Mouse (Mus musculus) hindbrain, embryonic 16.5 days (tissue): ENCODE measurements around the gene Pdk4. TPM values are rescaled to one million over a fixed set of nuclear protein-coding genes. Genes with fewer than 3 reads are reported as not detected.
A peak's percentile ranks its signal among the peaks of the same experiment; 100 is the strongest.

Experiments
- ATAC-seq: fragments of 200-750 bp; cut with Nextera tagmentation; 2 replicates; pipeline ENCODE4 v1.8.0; 2017; ENCODE audit warnings: moderate TSS enrichment, moderate library complexity
- H3K27ac ChIP-seq: fragments of 300-500 bp; sonication (generic); 2 replicates; pipeline ENCODE4 v1.5.1; 2014; ENCODE audit warnings: low read depth, mild to moderate bottlenecking, control low read depth, low read length, moderate library complexity
- H3K27me3 ChIP-seq: fragments of 300-500 bp; sonication (generic); replicated peaks from 2 replicates; pipeline ENCODE4 v1.6.1; 2014; ENCODE audit warnings: low read length; ENCODE audit not compliant: control insufficient read depth, insufficient read depth
- H3K36me3 ChIP-seq: fragments of 300-500 bp; sonication (generic); 2 replicates; pipeline ENCODE4 v1.6.1; 2014; ENCODE audit warnings: mild to moderate bottlenecking, low read length, moderate library complexity, mixed read lengths; ENCODE audit not compliant: control insufficient read depth, insufficient read depth
- H3K4me1 ChIP-seq: fragments of 300-500 bp; sonication (generic); 2 replicates; pipeline ENCODE4 v1.6.1; 2014; ENCODE audit warnings: low read depth, low read length; ENCODE audit not compliant: control insufficient read depth, insufficient read depth
- H3K4me2 ChIP-seq: fragments of 300-500 bp; sonication (generic); 2 replicates; pipeline ENCODE4 v1.6.1; 2014; ENCODE audit warnings: mild to moderate bottlenecking, low read length, control low read depth, moderate library complexity
- H3K4me3 ChIP-seq: fragments of 300-500 bp; sonication (generic); 2 replicates; pipeline ENCODE4 v1.5.1; 2014; ENCODE audit warnings: mild to moderate bottlenecking, low read length, control low read depth, moderate library complexity
- H3K9ac ChIP-seq: fragments of 300-500 bp; sonication (generic); 2 replicates; pipeline ENCODE4 v1.6.1; 2014; ENCODE audit warnings: low read depth, mild to moderate bottlenecking, control low read depth, low read length, moderate library complexity
- H3K9me3 ChIP-seq: fragments of 300-500 bp; sonication (generic); 2 replicates; pipeline ENCODE4 v1.6.1; 2014; ENCODE audit warnings: mild to moderate bottlenecking, low read length, moderate library complexity; ENCODE audit not compliant: control insufficient read depth
- WGBS: fragments of 180-500 bp; shearing (Covaris S2); extraction: QIAGEN DNeasy Blood & Tissue Kit; methylation state at CpG from one replicate; pipeline ENCODE4 v1.1.7; 2014; 5-methylcytosine and 5-hydroxymethylcytosine counted together
- polyA plus RNA-seq: library from polyadenylated mRNA; unstranded; fragments of >200 nt; fragmentation: Nextera tagmentation; extraction: Ambion mirVana; gene quantifications from 2 replicates; pipeline ENCODE4 v1.2.1, GENCODE M21; 2015

Pdk4 gene
- polyA plus RNA-seq, 1 experiment from 2014 or later: 2.4 TPM

- ATAC-seq: no peak
- Histone ChIP-seq H3K9me3 (no peaks in the 10 kb centered on the region), H3K4me3 (no peak overlapping the region), H3K36me3 (no peaks in the 10 kb centered on the region), H3K4me2 (no peak overlapping the region), H3K4me1 (no peaks in the 10 kb centered on the region), H3K27ac (no peak overlapping the region), H3K9ac (no peak overlapping the region), H3K27me3 (no peaks in the 10 kb centered on the region)
- 82% methylated on average over 3 of the region's 3 CpGs for WGBS
Measured at GRCm38 (mm10) chr6:5455836-5456235, 40.3 kb downstream of the Pdk4 start.

GRCm38 (mm10) chr6:5449878-5450277, 46.2 kb downstream of the Pdk4 start:
- no peaks in the 10 kb centered on the region for H3K27me3 ChIP-seq
- no peak overlapping the region for H3K4me2 ChIP-seq
- H3K9ac ChIP-seq: no peak overlapping the region
- 91% methylated on average over 5 of the region's 5 CpGs for WGBS
- no peaks in the 10 kb centered on the region for H3K9me3 ChIP-seq
- no peaks in the 10 kb centered on the region for H3K4me1 ChIP-seq
- H3K27ac ChIP-seq: no peak overlapping the region
- H3K4me3 ChIP-seq: no peak overlapping the region
- no peaks in the 10 kb centered on the region for H3K36me3 ChIP-seq
- ATAC-seq: no peak

GRCm38 (mm10) chr6:5448396-5448795, 47.7 kb downstream of the Pdk4 start:
- Histone ChIP-seq H3K27ac (no peak overlapping the region), H3K4me3 (no peak overlapping the region), H3K36me3 (no peaks in the 10 kb centered on the region), H3K4me2 (no peak overlapping the region), H3K9me3 (no peaks in the 10 kb centered on the region), H3K9ac (no peak overlapping the region), H3K4me1 (no peaks in the 10 kb centered on the region; the same call in 1 of the 2 replicates), H3K27me3 (no peaks in the 10 kb centered on the region)
- no peak for ATAC-seq
- 57% methylated on average over 4 of the region's 4 CpGs for WGBS

- no peak overlapping the region for H3K27ac ChIP-seq
Measured at GRCm38 (mm10) chr6:5447546-5447945, 48.6 kb downstream of the Pdk4 start.

GRCm38 (mm10) chr6:5447013-5447412, 49.1 kb downstream of the Pdk4 start:
- H3K4me2 ChIP-seq: no peak overlapping the region
- peaks cover 4% of the 10 kb centered on the region; the same call in 1 of the 2 replicates for H3K4me1 ChIP-seq
- no peak overlapping the region for H3K27ac ChIP-seq
- H3K27me3 ChIP-seq: no peaks in the 10 kb centered on the region; the same call in 1 of the 2 replicates
- ATAC-seq: no peak
- no peak overlapping the region for H3K4me3 ChIP-seq
- H3K9me3 ChIP-seq: no peaks in the 10 kb centered on the region
- H3K9ac ChIP-seq: no peak overlapping the region
- 82% methylated on average over 4 of the region's 4 CpGs for WGBS
- no peaks in the 10 kb centered on the region for H3K36me3 ChIP-seq

More at GRCm38 (mm10) chr6:5447546-5447945, 48.6 kb downstream of the Pdk4 start:
- H3K9ac ChIP-seq: no peak overlapping the region
- H3K4me3 ChIP-seq: no peak overlapping the region
- H3K9me3 ChIP-seq: no peaks in the 10 kb centered on the region
- H3K4me2 ChIP-seq: no peak overlapping the region
- WGBS: 31% methylated on average over 6 of the region's 6 CpGs
- H3K27me3 ChIP-seq: no peaks in the 10 kb centered on the region
- ATAC-seq: peak; percentile 83
- peaks cover 3% of the 10 kb centered on the region; the same call in 1 of the 2 replicates for H3K4me1 ChIP-seq
- H3K36me3 ChIP-seq: no peaks in the 10 kb centered on the region

GRCm38 (mm10) chr6:5444331-5444898, 51.7 kb downstream of the Pdk4 start:
- Histone ChIP-seq H3K27me3 (no peaks in the 10 kb centered on the region; the same call in 1 of the 2 replicates), H3K4me1 (peaks cover 4% of the 10 kb centered on the region; the same call in 1 of the 2 replicates), H3K36me3 (no peaks in the 10 kb centered on the region), H3K9ac (no peak overlapping the region), H3K4me2 (no peak overlapping the region), H3K9me3 (no peaks in the 10 kb centered on the region), H3K27ac (no peak overlapping the region), H3K4me3 (no peak overlapping the region)
- 84% methylated on average over 5 of the region's 5 CpGs for WGBS
- ATAC-seq: no peak

GRCm38 (mm10) chr6:5443104-5443863, 52.8 kb downstream of the Pdk4 start:
- no peak overlapping the region for H3K4me3 ChIP-seq
- peak; percentile 78; the same call in 1 of the 2 replicates for ATAC-seq
- H3K4me2 ChIP-seq: peak overlapping the region; percentile 36
- no peaks in the 10 kb centered on the region for H3K9me3 ChIP-seq
- H3K9ac ChIP-seq: no peak overlapping the region
- no peaks in the 10 kb centered on the region for H3K36me3 ChIP-seq
- peaks cover 4% of the 10 kb centered on the region; the same call in 1 of the 2 replicates for H3K4me1 ChIP-seq
- 31% methylated on average over 13 of the region's 13 CpGs for WGBS
- H3K27ac ChIP-seq: no peak overlapping the region
- no peaks in the 10 kb centered on the region; the same call in 1 of the 2 replicates for H3K27me3 ChIP-seq

- no peaks in the 10 kb centered on the region for H3K36me3 ChIP-seq
- H3K4me3 ChIP-seq: no peak overlapping the region
- H3K4me2 ChIP-seq: peak overlapping the region; percentile 16; the same call in 1 of the 2 replicates
- ATAC-seq: no peak
- no peaks in the 10 kb centered on the region; the same call in 1 of the 2 replicates for H3K27me3 ChIP-seq
- WGBS: 18% methylated on average over 14 of the region's 14 CpGs
- H3K9ac ChIP-seq: no peak overlapping the region
- H3K27ac ChIP-seq: no peak overlapping the region
- H3K9me3 ChIP-seq: no peaks in the 10 kb centered on the region
- peaks cover 4% of the 10 kb centered on the region; the same call in 1 of the 2 replicates for H3K4me1 ChIP-seq
Measured at GRCm38 (mm10) chr6:5442316-5443085, 53.6 kb downstream of the Pdk4 start.

GRCm38 (mm10) chr6:5441221-5441620, 54.9 kb downstream of the Pdk4 start:
- WGBS: 91% methylated on average over 6 of the region's 6 CpGs

More at GRCm38 (mm10) chr6:5441221-5441620, 54.9 kb downstream of the Pdk4 start:
- H3K27ac ChIP-seq: no peak overlapping the region
- H3K4me3 ChIP-seq: no peak overlapping the region
- H3K4me1 ChIP-seq: peaks cover 4% of the 10 kb centered on the region; the same call in 1 of the 2 replicates
- no peak overlapping the region for H3K9ac ChIP-seq
- H3K36me3 ChIP-seq: no peaks in the 10 kb centered on the region
- ATAC-seq: no peak
- no peak overlapping the region for H3K4me2 ChIP-seq
- no peaks in the 10 kb centered on the region; the same call in 1 of the 2 replicates for H3K27me3 ChIP-seq
- H3K9me3 ChIP-seq: no peaks in the 10 kb centered on the region
